Mouse (Mus musculus): ENCODE measurements around the gene Parva. TPM values are rescaled to one million over a fixed set of nuclear protein-coding genes. Genes with fewer than 3 reads are reported as not detected.

Gene Parva
- polyA plus RNA-seq, 1 experiment from 2014 or later, result 50.4 TPM

DNA sequence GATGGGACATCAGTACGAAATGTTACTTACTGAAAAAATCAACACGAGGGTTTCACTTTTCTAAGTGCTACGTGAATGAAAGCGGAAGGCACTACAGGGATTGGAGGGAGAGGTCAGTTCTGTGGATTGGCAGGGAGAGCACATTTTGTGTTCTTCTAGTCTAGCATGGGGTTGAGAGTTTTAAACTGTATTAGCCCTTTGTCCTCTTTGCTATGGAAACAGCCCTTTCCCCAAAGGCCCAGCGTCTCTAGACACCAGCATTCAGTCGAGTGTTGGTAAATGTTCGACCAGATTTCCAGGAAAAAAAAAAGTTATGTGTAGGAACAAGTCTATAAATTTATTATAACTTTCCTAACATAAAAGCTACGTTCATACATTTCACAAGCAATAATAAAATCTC, 68.6 kb downstream of the Parva start:
- 76% methylated on average over 8 of the region's 8 CpGs for WGBS
- ATAC-seq (ENCODE audit: insufficient read depth, low FRiP score, low TSS enrichment) (no peak), DNase-seq (ENCODE audit: low spot score) (no peak)
- H3K4me1 ChIP-seq (ENCODE audit: control insufficient read depth, insufficient read depth, low read length), result peaks cover 25% of the 10 kb centered on the region
- no peaks in the 10 kb centered on the region for H3K36me3 ChIP-seq (ENCODE audit: control insufficient read depth, insufficient read depth, low read length)
- no peaks in the 10 kb centered on the region for H3K9me3 ChIP-seq (ENCODE audit: control insufficient read depth, low read length)
- H3K4me2 ChIP-seq (ENCODE audit: low read depth), result no peak overlapping the region
- H3K27ac ChIP-seq (ENCODE audit: low read depth, low read length), result no peak overlapping the region
- no peaks in the 10 kb centered on the region for H3K27me3 ChIP-seq (ENCODE audit: control insufficient read depth, insufficient read depth, low read length)
- no peak overlapping the region for H3K9ac ChIP-seq (ENCODE audit: low read length)
- no peak overlapping the region for H3K4me3 ChIP-seq (ENCODE audit: low read depth, low read length)

DNA sequence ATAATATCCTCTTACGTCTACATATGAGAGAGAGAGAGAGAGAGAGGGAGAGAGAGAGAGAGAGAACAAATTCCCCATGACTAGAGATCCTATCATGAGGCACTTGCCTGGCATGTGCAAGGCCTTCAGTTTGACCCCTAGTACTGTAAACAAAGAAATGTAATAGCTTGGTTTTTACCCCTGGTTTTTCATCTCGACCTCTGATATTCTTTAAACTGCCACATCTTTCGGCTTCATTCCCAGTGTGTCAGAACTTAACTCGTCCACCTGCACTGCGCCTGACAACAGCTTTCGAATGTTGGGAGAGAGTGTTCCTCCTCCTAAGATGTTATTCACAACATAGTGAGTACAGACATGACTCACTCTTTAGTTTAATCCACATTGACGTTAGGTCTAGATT, 69.6 kb downstream of the Parva start:
- no peak overlapping the region for H3K27ac ChIP-seq (ENCODE audit: low read depth, low read length)
- peaks cover 32% of the 10 kb centered on the region for H3K4me1 ChIP-seq (ENCODE audit: control insufficient read depth, insufficient read depth, low read length)
- H3K9ac ChIP-seq (ENCODE audit: low read length), result no peak overlapping the region
- H3K4me3 ChIP-seq (ENCODE audit: low read depth, low read length), result no peak overlapping the region
- H3K36me3 ChIP-seq (ENCODE audit: control insufficient read depth, insufficient read depth, low read length), result no peaks in the 10 kb centered on the region
- no peaks in the 10 kb centered on the region for H3K27me3 ChIP-seq (ENCODE audit: control insufficient read depth, insufficient read depth, low read length)
- ATAC-seq (ENCODE audit: insufficient read depth, low FRiP score, low TSS enrichment) (no peak), DNase-seq (ENCODE audit: low spot score) (no peak)
- H3K4me2 ChIP-seq (ENCODE audit: low read depth), result no peak overlapping the region
- H3K9me3 ChIP-seq (ENCODE audit: control insufficient read depth, low read length), result no peaks in the 10 kb centered on the region
- WGBS, result 70% methylated on average over 7 of the region's 7 CpGs

DNA sequence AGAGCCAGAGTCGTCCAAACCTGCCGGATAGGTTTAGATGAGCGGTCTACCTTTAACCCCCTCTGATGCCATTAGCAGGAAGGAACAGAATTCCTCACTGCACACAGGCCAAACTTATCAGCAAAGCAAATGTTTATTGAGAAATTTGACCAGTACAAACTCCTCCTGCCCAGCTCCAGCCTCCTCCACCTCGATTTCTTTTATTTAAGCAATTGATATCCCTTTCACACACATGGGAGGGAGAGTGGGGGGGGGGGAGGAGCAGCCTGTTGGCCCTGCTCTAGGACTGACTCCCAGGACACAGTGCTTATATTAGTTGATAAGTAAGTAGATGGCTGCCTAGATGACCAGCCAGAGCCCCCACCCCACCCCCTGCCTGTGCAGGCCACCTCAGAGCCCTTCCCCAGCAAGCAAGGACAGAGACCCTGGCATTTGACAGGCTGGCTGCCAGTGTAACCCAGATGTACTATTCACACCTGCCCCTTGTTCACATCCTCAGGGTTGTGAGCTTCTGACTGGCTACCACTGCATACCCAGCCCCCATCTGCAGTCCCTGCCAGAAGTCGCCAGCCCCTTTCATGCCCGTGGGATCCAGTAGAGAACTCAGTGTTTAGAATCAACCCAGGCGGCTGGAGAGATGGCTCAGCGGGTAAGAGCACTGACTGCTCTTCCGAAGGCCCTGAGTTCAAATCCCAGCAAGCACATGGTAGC, 71.4 kb downstream of the Parva start:
- ATAC-seq (ENCODE audit: insufficient read depth, low FRiP score, low TSS enrichment) (no peak), DNase-seq (ENCODE audit: low spot score) (no peak)
- Histone ChIP-seq H3K4me3 (ENCODE audit: low read depth, low read length) (no peak overlapping the region), H3K27me3 (ENCODE audit: control insufficient read depth, insufficient read depth, low read length) (no peaks in the 10 kb centered on the region), H3K4me2 (ENCODE audit: low read depth) (no peak overlapping the region), H3K9me3 (ENCODE audit: control insufficient read depth, low read length) (no peaks in the 10 kb centered on the region), H3K4me1 (ENCODE audit: control insufficient read depth, insufficient read depth, low read length) (peaks cover 42% of the 10 kb centered on the region), H3K27ac (ENCODE audit: low read depth, low read length) (no peak overlapping the region), H3K9ac (ENCODE audit: low read length) (no peak overlapping the region), H3K36me3 (ENCODE audit: control insufficient read depth, insufficient read depth, low read length) (no peaks in the 10 kb centered on the region)
- WGBS, result 59% methylated on average over 9 of the region's 9 CpGs

DNA sequence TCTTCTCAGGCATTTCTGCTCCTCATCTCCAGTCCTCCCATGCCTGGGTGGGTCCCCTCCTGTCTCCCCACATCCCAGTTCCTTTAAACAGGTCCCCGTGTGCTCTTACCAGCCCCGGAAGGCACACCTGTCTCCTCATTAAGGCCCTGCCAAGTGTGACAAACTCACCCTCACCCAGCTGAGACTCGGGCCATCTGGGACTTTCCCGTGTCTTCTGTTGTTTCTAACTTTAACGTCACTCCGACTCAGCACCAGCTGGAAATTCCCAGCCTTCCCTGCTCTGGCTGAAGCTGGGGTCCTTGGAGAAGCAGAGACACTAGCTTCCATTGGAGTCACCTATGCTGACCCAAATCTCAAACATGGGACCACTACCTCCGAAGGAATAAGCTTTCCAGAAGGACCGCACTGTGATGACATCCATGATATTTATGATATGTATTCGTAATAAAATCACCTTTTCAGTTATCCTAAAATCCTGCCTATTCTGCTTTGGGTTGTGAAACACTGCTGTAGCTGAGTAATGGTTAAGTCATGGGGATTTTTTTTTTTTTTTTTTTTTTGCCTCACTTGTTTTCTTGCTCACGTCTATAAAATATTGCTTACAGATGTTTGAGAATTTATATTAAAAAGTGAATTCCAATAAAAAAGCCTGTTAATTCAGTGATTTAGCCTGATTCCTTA, 72.3 kb downstream of the Parva start:
- Histone ChIP-seq H3K27me3 (ENCODE audit: control insufficient read depth, insufficient read depth, low read length) (no peaks in the 10 kb centered on the region), H3K27ac (ENCODE audit: low read depth, low read length) (no peak overlapping the region), H3K4me1 (ENCODE audit: control insufficient read depth, insufficient read depth, low read length) (peaks cover 36% of the 10 kb centered on the region), H3K9ac (ENCODE audit: low read length) (no peak overlapping the region), H3K9me3 (ENCODE audit: control insufficient read depth, low read length) (no peaks in the 10 kb centered on the region), H3K4me2 (ENCODE audit: low read depth) (no peak overlapping the region), H3K4me3 (ENCODE audit: low read depth, low read length) (no peak overlapping the region), H3K36me3 (ENCODE audit: control insufficient read depth, insufficient read depth, low read length) (no peaks in the 10 kb centered on the region)
- 31% methylated on average over 10 of the region's 10 CpGs for WGBS
- ATAC-seq (ENCODE audit: insufficient read depth, low FRiP score, low TSS enrichment) (no peak), DNase-seq (ENCODE audit: low spot score) (peak; percentile 57)

DNA sequence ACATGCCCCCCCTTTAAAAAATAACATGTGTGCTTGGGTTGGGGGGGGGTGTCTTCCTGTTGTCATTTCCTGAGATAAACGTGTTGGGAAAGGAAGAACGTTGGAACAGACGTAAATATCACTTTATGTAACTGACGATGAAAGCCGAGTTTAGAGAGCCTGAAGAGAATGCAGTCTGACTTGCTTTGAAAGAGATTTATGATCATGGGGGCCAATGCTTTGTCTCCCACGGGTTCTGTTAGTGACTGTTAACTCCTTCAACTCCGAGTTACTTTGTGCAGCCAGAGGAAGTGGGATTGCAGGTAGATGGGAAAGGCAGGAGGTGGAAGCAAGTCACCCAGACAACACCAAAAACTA, 72.8 kb downstream of the Parva start:
- Histone ChIP-seq H3K4me1 (ENCODE audit: control insufficient read depth, insufficient read depth, low read length) (peaks cover 36% of the 10 kb centered on the region), H3K4me2 (ENCODE audit: low read depth) (no peak overlapping the region), H3K9me3 (ENCODE audit: control insufficient read depth, low read length) (no peaks in the 10 kb centered on the region), H3K36me3 (ENCODE audit: control insufficient read depth, insufficient read depth, low read length) (no peaks in the 10 kb centered on the region), H3K27ac (ENCODE audit: low read depth, low read length) (no peak overlapping the region), H3K4me3 (ENCODE audit: low read depth, low read length) (no peak overlapping the region), H3K27me3 (ENCODE audit: control insufficient read depth, insufficient read depth, low read length) (no peaks in the 10 kb centered on the region), H3K9ac (ENCODE audit: low read length) (no peak overlapping the region)
- WGBS, result 2% methylated on average over 7 of the region's 7 CpGs
- ATAC-seq (ENCODE audit: insufficient read depth, low FRiP score, low TSS enrichment) (no peak), DNase-seq (ENCODE audit: low spot score) (no peak)

DNA sequence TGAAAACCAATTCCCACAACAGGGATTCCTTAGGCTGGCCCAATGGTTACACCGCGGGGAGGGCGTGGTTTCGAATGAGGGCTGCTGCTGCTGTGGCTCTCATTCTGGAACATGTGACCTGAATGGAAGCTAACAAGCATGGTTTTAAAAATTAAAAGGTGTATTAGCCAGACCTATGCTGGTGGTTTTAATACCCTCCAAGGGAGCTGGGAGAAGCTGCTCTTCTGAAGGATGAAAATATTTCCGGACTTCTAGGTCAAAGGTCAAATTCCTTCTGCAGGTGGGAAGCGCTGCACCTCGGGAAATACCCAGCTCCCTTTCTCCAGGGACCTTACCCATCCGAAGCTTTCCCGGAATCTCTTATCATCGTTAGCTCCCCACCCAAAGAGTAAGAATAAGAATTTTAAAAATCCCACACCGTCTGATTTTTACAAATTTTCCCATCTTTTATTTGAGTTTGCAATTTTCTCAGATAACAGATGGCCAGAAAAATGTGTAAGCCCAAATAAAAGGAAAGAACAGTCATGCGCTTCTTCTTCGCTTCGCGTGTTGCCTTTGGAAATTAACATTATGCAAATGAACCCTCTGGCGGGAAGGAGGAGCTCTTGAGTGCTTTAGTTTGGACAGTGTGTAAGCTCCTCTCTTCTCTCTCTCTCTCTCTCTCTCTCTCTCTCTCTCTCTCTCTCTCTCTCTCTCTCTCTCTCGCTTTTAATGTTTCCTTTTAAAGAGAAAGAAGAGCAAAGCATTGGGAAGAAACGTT, 74.9 kb downstream of the Parva start:
- Histone ChIP-seq H3K9me3 (ENCODE audit: control insufficient read depth, low read length) (no peaks in the 10 kb centered on the region), H3K27ac (ENCODE audit: low read depth, low read length) (no peak overlapping the region), H3K4me2 (ENCODE audit: low read depth) (0 out of 2 replicates have a peak overlapping the region, but pooled peaks have one; percentile 10), H3K4me1 (ENCODE audit: control insufficient read depth, insufficient read depth, low read length) (peaks cover 36% of the 10 kb centered on the region), H3K36me3 (ENCODE audit: control insufficient read depth, insufficient read depth, low read length) (no peaks in the 10 kb centered on the region), H3K9ac (ENCODE audit: low read length) (no peak overlapping the region), H3K4me3 (ENCODE audit: low read depth, low read length) (no peak overlapping the region), H3K27me3 (ENCODE audit: control insufficient read depth, insufficient read depth, low read length) (no peaks in the 10 kb centered on the region)
- no peak; the same call in 1 of the 2 replicates for ATAC-seq (ENCODE audit: insufficient read depth, low FRiP score, low TSS enrichment)
- WGBS, result 29% methylated on average over 17 of the region's 18 CpGs
- DNase-seq (ENCODE audit: low spot score), result no peak

DNA sequence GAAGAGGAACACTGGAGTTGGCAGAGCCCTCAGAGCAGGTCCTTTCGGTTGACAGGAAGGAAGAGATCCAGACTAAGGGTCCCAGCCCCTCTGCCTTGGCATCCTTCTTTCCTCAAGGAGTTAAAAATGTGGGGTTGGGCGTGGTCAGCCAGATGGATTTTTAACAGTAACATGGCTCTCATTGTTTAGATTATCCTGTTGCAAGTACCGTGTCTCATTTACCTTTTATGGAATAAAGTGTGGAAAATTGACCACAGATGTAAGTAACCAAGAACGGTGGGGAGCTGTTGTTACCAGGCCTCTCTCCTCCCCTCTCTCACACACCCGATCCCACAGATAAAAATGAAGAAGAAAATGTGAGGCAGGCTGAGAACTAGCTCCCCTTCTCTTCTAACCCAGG, 75.5 kb downstream of the Parva start:
- H3K4me2 ChIP-seq (ENCODE audit: low read depth), result no peak overlapping the region
- 33% methylated on average over 5 of the region's 5 CpGs for WGBS
- H3K27ac ChIP-seq (ENCODE audit: low read depth, low read length), result peak overlapping the region; percentile 14; the same call in 1 of the 2 replicates
- peaks cover 36% of the 10 kb centered on the region for H3K4me1 ChIP-seq (ENCODE audit: control insufficient read depth, insufficient read depth, low read length)
- 0 out of 2 replicates have a peak overlapping the region, but pooled peaks have one; percentile 1 for H3K9ac ChIP-seq (ENCODE audit: low read length)
- no peak overlapping the region for H3K4me3 ChIP-seq (ENCODE audit: low read depth, low read length)
- H3K27me3 ChIP-seq (ENCODE audit: control insufficient read depth, insufficient read depth, low read length), result no peaks in the 10 kb centered on the region
- DNase-seq (ENCODE audit: low spot score), result no peak
- no peaks in the 10 kb centered on the region for H3K9me3 ChIP-seq (ENCODE audit: control insufficient read depth, low read length)
- no peak for ATAC-seq (ENCODE audit: insufficient read depth, low FRiP score, low TSS enrichment)
- no peaks in the 10 kb centered on the region for H3K36me3 ChIP-seq (ENCODE audit: control insufficient read depth, insufficient read depth, low read length)

DNA sequence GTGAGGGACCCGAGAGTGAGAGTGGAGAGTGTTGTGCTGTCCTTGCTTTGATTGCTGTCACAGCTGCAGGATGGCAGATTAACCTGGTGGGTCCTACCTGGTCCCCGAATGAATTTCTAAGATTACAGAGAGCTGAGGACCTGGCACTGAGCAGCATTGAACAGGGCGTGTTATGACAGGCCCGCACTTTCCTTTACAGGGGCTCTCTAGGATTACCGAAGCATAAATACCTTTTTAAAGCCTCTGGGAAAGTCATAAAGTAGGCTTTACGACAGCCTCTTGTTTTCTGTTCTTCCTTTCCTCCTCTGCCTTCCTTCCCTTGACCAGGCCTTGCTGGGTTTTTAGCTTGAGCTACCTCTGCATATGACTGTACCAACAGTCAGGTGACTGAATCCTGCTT, 76.1 kb downstream of the Parva start:
- DNase-seq (ENCODE audit: low spot score) (no peak), ATAC-seq (ENCODE audit: insufficient read depth, low FRiP score, low TSS enrichment) (no peak)
- H3K4me1 ChIP-seq (ENCODE audit: control insufficient read depth, insufficient read depth, low read length), result peaks cover 35% of the 10 kb centered on the region
- H3K27ac ChIP-seq (ENCODE audit: low read depth, low read length), result no peak overlapping the region
- H3K36me3 ChIP-seq (ENCODE audit: control insufficient read depth, insufficient read depth, low read length), result no peaks in the 10 kb centered on the region
- no peak overlapping the region for H3K4me2 ChIP-seq (ENCODE audit: low read depth)
- H3K27me3 ChIP-seq (ENCODE audit: control insufficient read depth, insufficient read depth, low read length), result no peaks in the 10 kb centered on the region
- no peak overlapping the region for H3K4me3 ChIP-seq (ENCODE audit: low read depth, low read length)
- no peaks in the 10 kb centered on the region for H3K9me3 ChIP-seq (ENCODE audit: control insufficient read depth, low read length)
- 35% methylated on average over 6 of the region's 6 CpGs for WGBS
- no peak overlapping the region for H3K9ac ChIP-seq (ENCODE audit: low read length)
